Mouse (Mus musculus) neural tube, embryonic 14.5 days (tissue): ENCODE data around the gene Paqr8. TPM values are rescaled to one million over a fixed set of nuclear protein-coding genes. Genes with fewer than 3 reads are reported as not detected.

ENCODE experiments used
- ATAC-seq: fragments of 200-750 bp; cut with Nextera tagmentation; 2 replicates; pipeline ENCODE4 v1.8.0; 2017; ENCODE audit warnings: low read depth, mild to moderate bottlenecking, moderate TSS enrichment, moderate library complexity
- H3K27ac ChIP-seq: fragments of 300-500 bp; sonication (generic); 2 replicates; pipeline ENCODE4 v1.5.1; 2014; ENCODE audit warnings: low read depth, mild to moderate bottlenecking, control low read depth, low read length, moderate library complexity, mixed read lengths
- H3K27me3 ChIP-seq: fragments of 300-500 bp; sonication (generic); 2 replicates; pipeline ENCODE4 v1.6.1; 2014; ENCODE audit warnings: low read length; ENCODE audit not compliant: control insufficient read depth, insufficient read depth
- H3K36me3 ChIP-seq: fragments of 300-500 bp; sonication (generic); 2 replicates; pipeline ENCODE4 v1.6.1; 2014; ENCODE audit warnings: low read length, mixed read lengths; ENCODE audit not compliant: control insufficient read depth, insufficient read depth
- H3K4me1 ChIP-seq: fragments of 300-500 bp; sonication (generic); 2 replicates; pipeline ENCODE4 v1.6.1; 2014; ENCODE audit warnings: low read length; ENCODE audit not compliant: control insufficient read depth, insufficient read depth
- H3K4me2 ChIP-seq: fragments of 300-500 bp; sonication (generic); 2 replicates; pipeline ENCODE4 v1.6.1; 2014; ENCODE audit warnings: mild to moderate bottlenecking, low read depth, low read length, control low read depth
- H3K4me3 ChIP-seq: fragments of 300-500 bp; sonication (generic); 2 replicates; pipeline ENCODE4 v1.5.1; 2014; ENCODE audit warnings: low read depth, low read length, control low read depth, mixed read lengths
- H3K9ac ChIP-seq: fragments of 300-500 bp; sonication (generic); replicated peaks from 2 replicates; pipeline ENCODE4 v1.6.1; 2014; ENCODE audit warnings: low read depth, mild to moderate bottlenecking, control low read depth, low read length, mixed read lengths
- H3K9me3 ChIP-seq: fragments of 300-500 bp; sonication (generic); 2 replicates; pipeline ENCODE4 v1.6.1; 2016; ENCODE audit warnings: low read length; ENCODE audit not compliant: control insufficient read depth
- WGBS: fragments of 180-500 bp; shearing (Covaris S2); extraction: QIAGEN DNeasy Blood & Tissue Kit; methylation state at CpG from one replicate; pipeline ENCODE4 v1.1.7; 2014; 5-methylcytosine and 5-hydroxymethylcytosine counted together
- polyA plus RNA-seq: library from polyadenylated mRNA; unstranded; fragments of >200 nt; fragmentation: Nextera tagmentation; extraction: Ambion mirVana; gene quantifications from 2 replicates; pipeline ENCODE4 v1.2.1, GENCODE M21; 2014

Paqr8 gene
- polyA plus RNA-seq, 1 experiment from 2014 or later = 33.2 TPM

- ATAC-seq = no peak
- no peaks in the 10 kb centered on the region for H3K36me3 ChIP-seq
- H3K27me3 ChIP-seq = no peaks in the 10 kb centered on the region
- H3K9me3 ChIP-seq = no peaks in the 10 kb centered on the region
- 36% methylated on average over 4 of the region's 4 CpGs for WGBS
- 0 out of 2 replicates have a peak, but pooled peaks cover 3% of the 10 kb centered on the region for H3K4me1 ChIP-seq
- no peak overlapping the region for H3K27ac ChIP-seq
- no peak overlapping the region for H3K4me3 ChIP-seq
- no peak overlapping the region for H3K4me2 ChIP-seq
- H3K9ac ChIP-seq = no peak overlapping the region
These were observed 9.9 kb downstream of the Paqr8 start for GRCm38 (mm10) chr1:20900336-20900735.

- peak; percentile 87 for ATAC-seq
- 51% methylated on average over 8 of the region's 8 CpGs for WGBS
These were observed 15.2 kb downstream of the Paqr8 start for GRCm38 (mm10) chr1:20905501-20906127.

GRCm38 (mm10) chr1:20906128-20906515 is 15.7 kb downstream of the Paqr8 start:
- 69% methylated on average over 9 of the region's 9 CpGs for WGBS
- H3K4me3 ChIP-seq = no peak overlapping the region
- peak; percentile 63; the same call in 1 of the 2 replicates for ATAC-seq

More at GRCm38 (mm10) chr1:20905501-20906127, 15.2 kb downstream of the Paqr8 start:
- H3K9ac ChIP-seq = no peak overlapping the region
- H3K4me2 ChIP-seq = no peak overlapping the region
- H3K4me3 ChIP-seq = no peak overlapping the region
- no peaks in the 10 kb centered on the region for H3K36me3 ChIP-seq
- H3K27ac ChIP-seq = peak overlapping the region; percentile 60
- H3K27me3 ChIP-seq = no peaks in the 10 kb centered on the region
- H3K9me3 ChIP-seq = no peaks in the 10 kb centered on the region
- no peaks in the 10 kb centered on the region for H3K4me1 ChIP-seq

GRCm38 (mm10) chr1:20908541-20908940 is 18.1 kb downstream of the Paqr8 start:
- no peaks in the 10 kb centered on the region for H3K9me3 ChIP-seq
- H3K4me1 ChIP-seq = no peaks in the 10 kb centered on the region
- no peak overlapping the region for H3K27ac ChIP-seq
- no peak for ATAC-seq
- no peak overlapping the region for H3K9ac ChIP-seq
- 28% methylated on average over 4 of the region's 4 CpGs for WGBS
- H3K36me3 ChIP-seq = no peaks in the 10 kb centered on the region
- H3K4me3 ChIP-seq = no peak overlapping the region
- H3K4me2 ChIP-seq = no peak overlapping the region
- H3K27me3 ChIP-seq = no peaks in the 10 kb centered on the region

More at GRCm38 (mm10) chr1:20906128-20906515, 15.7 kb downstream of the Paqr8 start:
- Histone ChIP-seq H3K4me1 (no peaks in the 10 kb centered on the region), H3K4me2 (no peak overlapping the region), H3K27me3 (no peaks in the 10 kb centered on the region), H3K36me3 (no peaks in the 10 kb centered on the region), H3K27ac (peak overlapping the region; percentile 60), H3K9ac (no peak overlapping the region), H3K9me3 (no peaks in the 10 kb centered on the region)

- no peaks in the 10 kb centered on the region for H3K36me3 ChIP-seq
- H3K27ac ChIP-seq = no peak overlapping the region
- H3K27me3 ChIP-seq = no peaks in the 10 kb centered on the region
- no peaks in the 10 kb centered on the region for H3K9me3 ChIP-seq
- H3K9ac ChIP-seq = no peak overlapping the region
- H3K4me1 ChIP-seq = no peaks in the 10 kb centered on the region
- H3K4me3 ChIP-seq = no peak overlapping the region
- H3K4me2 ChIP-seq = no peak overlapping the region
- 15% methylated on average over 2 of the region's 2 CpGs for WGBS
- peak; percentile 25; the same call in 1 of the 2 replicates for ATAC-seq
These were observed 21.7 kb downstream of the Paqr8 start for GRCm38 (mm10) chr1:20912115-20912514.

GRCm38 (mm10) chr1:20912527-20913171 is 22.2 kb downstream of the Paqr8 start:
- WGBS = 48% methylated on average over 13 of the region's 13 CpGs
- Histone ChIP-seq H3K9me3 (no peaks in the 10 kb centered on the region), H3K27me3 (no peaks in the 10 kb centered on the region), H3K4me3 (no peak overlapping the region), H3K4me2 (no peak overlapping the region), H3K9ac (no peak overlapping the region), H3K36me3 (no peaks in the 10 kb centered on the region), H3K4me1 (no peaks in the 10 kb centered on the region), H3K27ac (no peak overlapping the region)
- peak; percentile 62; the same call in 1 of the 2 replicates for ATAC-seq

GRCm38 (mm10) chr1:20914769-20915168 is 24.4 kb downstream of the Paqr8 start:
- Histone ChIP-seq H3K4me1 (no peaks in the 10 kb centered on the region), H3K4me2 (no peak overlapping the region), H3K4me3 (no peak overlapping the region), H3K9me3 (no peaks in the 10 kb centered on the region), H3K9ac (no peak overlapping the region), H3K36me3 (no peaks in the 10 kb centered on the region), H3K27ac (no peak overlapping the region), H3K27me3 (no peaks in the 10 kb centered on the region)
- ATAC-seq = no peak
- 91% methylated on average over 3 of the region's 3 CpGs for WGBS

GRCm38 (mm10) chr1:20915608-20916007 is 25.2 kb downstream of the Paqr8 start:
- H3K36me3 ChIP-seq = no peaks in the 10 kb centered on the region
- H3K9ac ChIP-seq = no peak overlapping the region
- no peaks in the 10 kb centered on the region for H3K9me3 ChIP-seq
- no peak overlapping the region for H3K4me2 ChIP-seq
- H3K27ac ChIP-seq = no peak overlapping the region
- H3K27me3 ChIP-seq = no peaks in the 10 kb centered on the region
- WGBS = 77% methylated on average over 5 of the region's 5 CpGs
- ATAC-seq = no peak
- H3K4me1 ChIP-seq = no peaks in the 10 kb centered on the region
- H3K4me3 ChIP-seq = no peak overlapping the region

- 87% methylated on average over 6 of the region's 6 CpGs for WGBS
- Histone ChIP-seq H3K9ac (no peak overlapping the region), H3K27me3 (no peaks in the 10 kb centered on the region), H3K4me1 (no peaks in the 10 kb centered on the region), H3K4me3 (no peak overlapping the region), H3K4me2 (no peak overlapping the region), H3K36me3 (no peaks in the 10 kb centered on the region), H3K27ac (no peak overlapping the region), H3K9me3 (no peaks in the 10 kb centered on the region)
- ATAC-seq = no peak
These were observed 27.2 kb downstream of the Paqr8 start for GRCm38 (mm10) chr1:20917496-20918050.
